Mouse (Mus musculus) left cerebral cortex, postnatal 25 days (tissue): Measurements from ENCODE around the gene Tead4. TPM values are rescaled to one million over a fixed set of nuclear protein-coding genes. Genes with fewer than 3 reads are reported as not detected.
"Not testable (repeated sequence)": the region's sequence is repeated elsewhere in the genome, so short reads cannot be mapped to it uniquely, and the experiment has no call there.

Experiments used
- DNase-seq, 2 experiments: peaks; one replicate each; pipeline ENCODE4 v3.0.0; 2022; ENCODE audit warnings: low spot score in 2 of 2, mixed read lengths in 1 of 2
- intact Hi-C: fragments of 180-260 bp; cut with DNase I; formaldehyde crosslinking; loops from one replicate; pipeline ENCODE4 v1.15.1; 2025
- total RNA-seq, 2 experiments: library from RNA; stranded (reverse); gene quantifications; 2 replicates each; pipeline ENCODE4 v1.2.3; 2021

Tead4 gene
- total RNA-seq, 2 experiments from 2014 or later: 0.30 to 0.62 TPM

GRCm38 (mm10) chr6:128255941-128256340 is 44.7 kb downstream of the Tead4 start:
- DNase-seq: no peak
- intact Hi-C loops: no loop called here

- peak; percentile 6 to 27 for DNase-seq
- intact Hi-C loops: no loop called here
These were observed 45.3 kb downstream of the Tead4 start for GRCm38 (mm10) chr6:128255292-128255691.

- DNase-seq: no peak
- intact Hi-C loops: no loop called here
These were observed 46.1 kb downstream of the Tead4 start for GRCm38 (mm10) chr6:128254551-128254950.

GRCm38 (mm10) chr6:128253111-128253510 is 47.5 kb downstream of the Tead4 start:
- no peak for DNase-seq
- intact Hi-C loops: no loop called here

GRCm38 (mm10) chr6:128250596-128250995 is 50.0 kb downstream of the Tead4 start:
- intact Hi-C loops: no loop called here
- no peak for DNase-seq

GRCm38 (mm10) chr6:128237102-128237763 is 63.4 kb downstream of the Tead4 start:
- intact Hi-C loops: loop anchor here (10.0 kb wide), 1 partner anchor 238 kb away; no protein-coding TSS in a partner anchor
- no peak for DNase-seq

- intact Hi-C loops: loop anchor here (10.0 kb wide), 1 partner anchor 238 kb away; no protein-coding TSS in a partner anchor
- DNase-seq: no peak
These were observed 64.0 kb downstream of the Tead4 start for GRCm38 (mm10) chr6:128236581-128236980.

- intact Hi-C loops: loop anchor here (1.0 to 10.0 kb wide), 4 partner anchors 74 to 241 kb away; partner anchors contain the start of gene Tulp3
- DNase-seq: peak; percentile 51 to 73
These were observed 66.4 kb downstream of the Tead4 start for GRCm38 (mm10) chr6:128234206-128234605.

- intact Hi-C loops: loop anchor here (5.0 to 10.0 kb wide), 3 partner anchors 125 to 243 kb away; partner anchors contain the start of gene Tulp3
- DNase-seq: no peak
These were observed 68.4 kb downstream of the Tead4 start for GRCm38 (mm10) chr6:128232216-128232615.

GRCm38 (mm10) chr6:128231741-128232140 is 68.9 kb downstream of the Tead4 start:
- intact Hi-C loops: loop anchor here (5.0 to 10.0 kb wide), 3 partner anchors 126 to 243 kb away; partner anchors contain the start of gene Tulp3
- DNase-seq: no peak

- intact Hi-C loops: no loop called here
- peak; percentile 13 to 38 for DNase-seq
These were observed 73.1 kb downstream of the Tead4 start for GRCm38 (mm10) chr6:128227438-128228017.

GRCm38 (mm10) chr6:128226941-128227340 is 73.7 kb downstream of the Tead4 start:
- intact Hi-C loops: no loop called here
- DNase-seq: no peak

GRCm38 (mm10) chr6:128225846-128226176 is 74.8 kb downstream of the Tead4 start:
- intact Hi-C loops: no loop called here
- DNase-seq: no peak

- DNase-seq: no peak
These were observed 75.4 kb downstream of the Tead4 start for GRCm38 (mm10) chr6:128225009-128225845.

GRCm38 (mm10) chr6:128223159-128223558 is 77.5 kb downstream of the Tead4 start:
- no peak for DNase-seq
- intact Hi-C loops: no loop called here

More at GRCm38 (mm10) chr6:128225009-128225845, 75.4 kb downstream of the Tead4 start:
- intact Hi-C loops: no loop called here

- intact Hi-C loops, DNase-seq: not testable (repeated sequence)
These were observed 85.6 kb downstream of the Tead4 start for GRCm38 (mm10) chr6:128215004-128215403.

- intact Hi-C loops, DNase-seq: not testable (repeated sequence)
These were observed 91.4 kb downstream of the Tead4 start for GRCm38 (mm10) chr6:128209199-128209598.

GRCm38 (mm10) chr6:128208491-128209170 is 92.0 kb downstream of the Tead4 start:
- intact Hi-C loops: no loop called here
- no peak for DNase-seq

- DNase-seq: no peak
- intact Hi-C loops: no loop called here
These were observed 97.1 kb downstream of the Tead4 start for GRCm38 (mm10) chr6:128203557-128203956.
